Mouse (Mus musculus) cerebellum, adult 18-20 months (tissue): ENCODE measurements at regions not wholly inside any gene's neighbourhood (a gene's known extent, or its start where the extent isn't known, plus 50 kb on each side); places are given as distances from the start of the nearest gene placed in this dataset.
A peak's percentile ranks its signal among the peaks of the same experiment; 100 is the strongest.

Experiments
- DNase-seq, 2 experiments: peaks; one replicate each; pipeline ENCODE4 v3.0.0; 2021

- no peak for DNase-seq
Measured at GRCm38 (mm10) chr15:8903651-8904050, 64.1 kb upstream of the Ranbp3l start.

- no peak for DNase-seq
Measured at GRCm38 (mm10) chr15:8897487-8898158, 70.1 kb upstream of the Ranbp3l start.

- no peak for DNase-seq
Measured at GRCm38 (mm10) chr15:8896856-8897255, 70.9 kb upstream of the Ranbp3l start.

- DNase-seq, result peak; percentile 67 to 71
Measured at GRCm38 (mm10) chr15:8896391-8896790, 71.4 kb upstream of the Ranbp3l start.

- no peak for DNase-seq
Measured at GRCm38 (mm10) chr15:8885585-8885984, 82.2 kb upstream of the Ranbp3l start.

GRCm38 (mm10) chr15:8884608-8885467, 82.9 kb upstream of the Ranbp3l start:
- DNase-seq, result peak in 1 of 2 experiments; percentile 23

- no peak for DNase-seq
Measured at GRCm38 (mm10) chr15:8882880-8883539, 84.7 kb upstream of the Ranbp3l start.

- DNase-seq, result no peak
Measured at GRCm38 (mm10) chr15:8874884-8875493, 92.8 kb upstream of the Ranbp3l start.

- no peak for DNase-seq
Measured at GRCm38 (mm10) chr15:8868021-8868420, 99.7 kb upstream of the Ranbp3l start.

- DNase-seq, result no peak
Measured at GRCm38 (mm10) chr15:8867160-8867891, 100.4 kb upstream of the Ranbp3l start.

GRCm38 (mm10) chr15:8865089-8865933, 102.4 kb upstream of the Ranbp3l start:
- DNase-seq, result no peak

- no peak for DNase-seq
Measured at GRCm38 (mm10) chr15:8856419-8857084, 111.2 kb upstream of the Ranbp3l start.

GRCm38 (mm10) chr15:8855511-8855910, 112.2 kb upstream of the Ranbp3l start:
- no peak for DNase-seq

- DNase-seq, result no peak
Measured at GRCm38 (mm10) chr15:8854336-8854735, 113.4 kb upstream of the Ranbp3l start.

GRCm38 (mm10) chr15:8850996-8851395, 116.8 kb upstream of the Ranbp3l start:
- DNase-seq, result no peak

GRCm38 (mm10) chr15:8849413-8849812, 118.3 kb upstream of the Ranbp3l start:
- no peak for DNase-seq

- no peak for DNase-seq
Measured at GRCm38 (mm10) chr15:8842129-8842528, 125.6 kb upstream of the Ranbp3l start.

GRCm38 (mm10) chr15:8839462-8839861, 128.3 kb upstream of the Ranbp3l start:
- no peak for DNase-seq

- DNase-seq, result no peak
Measured at GRCm38 (mm10) chr15:8834151-8834550, 123.6 kb upstream of the Slc1a3 start.

- peak; percentile 20 to 32 for DNase-seq
Measured at GRCm38 (mm10) chr15:8832970-8833369, 122.4 kb upstream of the Slc1a3 start.
